Mouse (Mus musculus) heart, postnatal 0 days (tissue): ENCODE data around the gene Ankk1.

Source experiments
- CTCF ChIP-seq: IDR thresholded peaks from 2 replicates; pipeline ENCODE4 v1.5.1; 2016; ENCODE audit warnings: antibody characterized with exemption, control low read depth, low read depth
- EP300 ChIP-seq: IDR thresholded peaks from 2 replicates; pipeline ENCODE4 v1.6.1; 2016; ENCODE audit warnings: antibody characterized with exemption, low read depth

GRCm38 (mm10) chr9:49470006-49470405, 43.2 kb upstream of the Ankk1 start:
- TF ChIP-seq CTCF (no peak), EP300 (no peak)
